Mouse (Mus musculus) left cerebral cortex, postnatal 10 days (tissue): ENCODE data around the gene Pnmal2. TPM values are rescaled to one million over a fixed set of nuclear protein-coding genes. Genes with fewer than 3 reads are reported as not detected.

ENCODE experiments used
- DNase-seq, 2 experiments: peaks; one replicate each; pipeline ENCODE4 v3.0.0; 2021 to 2022; ENCODE audit warnings: low spot score in 2 of 2, mixed read lengths in 1 of 2; ENCODE audit errors: extremely low spot score in 1 of 2
- intact Hi-C: fragments of 180-260 bp; cut with DNase I; formaldehyde crosslinking; loops from one replicate; pipeline ENCODE4 v1.15.1; 2025
- total RNA-seq, 2 experiments: library from RNA; stranded (reverse); gene quantifications; 2 replicates each; pipeline ENCODE4 v1.2.3; 2021

Pnmal2 gene
- total RNA-seq, 2 experiments from 2014 or later, result 210 to 223 TPM

- no peak for DNase-seq
- intact Hi-C loops, result loop anchor here (10.0 kb wide), 1 partner anchor 61 kb away; no protein-coding TSS in a partner anchor
These were observed 28.8 kb upstream of the Pnmal2 start for GRCm38 (mm10) chr7:16915461-16916340.

GRCm38 (mm10) chr7:16916342-16917265 lies 27.9 kb upstream of the Pnmal2 start:
- intact Hi-C loops, result loop anchor here (10.0 kb wide), 1 partner anchor 62 kb away; no protein-coding TSS in a partner anchor
- DNase-seq, result peak in 1 of 2 experiments; percentile 75

GRCm38 (mm10) chr7:16917447-16917846 lies 27.0 kb upstream of the Pnmal2 start:
- intact Hi-C loops, result loop anchor here (10.0 kb wide), 1 partner anchor 63 kb away; no protein-coding TSS in a partner anchor
- DNase-seq, result no peak

GRCm38 (mm10) chr7:16918014-16918413 lies 26.5 kb upstream of the Pnmal2 start:
- intact Hi-C loops, result loop anchor here (10.0 kb wide), 1 partner anchor 63 kb away; no protein-coding TSS in a partner anchor
- peak in 1 of 2 experiments; percentile 77 for DNase-seq

- intact Hi-C loops, result loop anchor here (10.0 kb wide), 1 partner anchor 64 kb away; no protein-coding TSS in a partner anchor
- no peak for DNase-seq
These were observed 25.8 kb upstream of the Pnmal2 start for GRCm38 (mm10) chr7:16918670-16919069.

- intact Hi-C loops, result loop anchor here (10.0 kb wide), 1 partner anchor 65 kb away; no protein-coding TSS in a partner anchor
- DNase-seq, result no peak
These were observed 24.9 kb upstream of the Pnmal2 start for GRCm38 (mm10) chr7:16919395-16920149.

- no peak for DNase-seq
- intact Hi-C loops, result no loop called here
These were observed 24.3 kb upstream of the Pnmal2 start for GRCm38 (mm10) chr7:16920150-16920579.

GRCm38 (mm10) chr7:16920818-16921791 lies 23.4 kb upstream of the Pnmal2 start:
- intact Hi-C loops, result no loop called here

GRCm38 (mm10) chr7:16921881-16922335 lies 22.6 kb upstream of the Pnmal2 start:
- DNase-seq, result no peak
- intact Hi-C loops, result no loop called here

More at GRCm38 (mm10) chr7:16920818-16921791, 23.4 kb upstream of the Pnmal2 start:
- DNase-seq, result peak in 1 of 2 experiments; percentile 69

GRCm38 (mm10) chr7:16922360-16922973 lies 22.0 kb upstream of the Pnmal2 start:
- intact Hi-C loops, result no loop called here
- peak in 1 of 2 experiments; percentile 68 for DNase-seq

GRCm38 (mm10) chr7:16923283-16924036 lies 21.0 kb upstream of the Pnmal2 start:
- intact Hi-C loops, result no loop called here
- peak in 1 of 2 experiments; percentile 74 for DNase-seq

GRCm38 (mm10) chr7:16924037-16924834 lies 20.2 kb upstream of the Pnmal2 start, which contains the start of gene Calm3:
TSS of gene Calm3 (minus strand) at chr7:16924114.
- peak; percentile 99 to 100 for DNase-seq
- intact Hi-C loops, result no loop called here

GRCm38 (mm10) chr7:16928341-16928740 lies 16.1 kb upstream of the Pnmal2 start:
- intact Hi-C loops, result no loop called here
- no peak for DNase-seq

- DNase-seq, result peak; percentile 75 to 79
- intact Hi-C loops, result loop anchor here (5.0 kb wide), 1 partner anchor 126 kb away; no protein-coding TSS in a partner anchor
These were observed 13.6 kb upstream of the Pnmal2 start for GRCm38 (mm10) chr7:16930850-16931249.
